Mouse (Mus musculus): ENCODE data around the gene Rpl3l. TPM values are rescaled to one million over a fixed set of nuclear protein-coding genes. Genes with fewer than 3 reads are reported as not detected.

Gene Rpl3l
- total and polyA plus RNA-seq, 2 experiments = 0.46 TPM; not detected in 1

- peaks cover 9% of the 10 kb centered on the region for H3K4me1 ChIP-seq (ENCODE audit: control insufficient read depth, insufficient read depth, low read length)
- H3K4me3 ChIP-seq (ENCODE audit: insufficient read depth, low read depth, low read length) = no peak overlapping the region
- no peaks in the 10 kb centered on the region; the same call in 1 of the 2 replicates for H3K79me2 ChIP-seq (ENCODE audit: control insufficient read depth, insufficient read depth, low read length)
- TF ChIP-seq POLR2A (IDR thresholded peaks at IDR 0.05; ENCODE audit: extremely low read depth, insufficient read depth, low read length) (no peak), CTCF (IDR thresholded peaks at IDR 0.05; ENCODE audit: low read depth, low read length) (no peak)
- H3K9ac ChIP-seq (ENCODE audit: low read depth, low read length) = no peak overlapping the region
- no peaks in the 10 kb centered on the region for H3K27me3 ChIP-seq (ENCODE audit: control insufficient read depth, insufficient read depth, low read length)
- H3K36me3 ChIP-seq (ENCODE audit: control insufficient read depth, insufficient read depth, low read length) = peaks cover 1% of the 10 kb centered on the region; the same call in 1 of the 2 replicates
- H3K27ac ChIP-seq (replicated peaks; ENCODE audit: insufficient read depth, low read depth, low read length) = no peak overlapping the region
- WGBS = 88% methylated on average over 1 of the region's 1 CpGs
- no peak for DNase-seq (ENCODE audit: extremely low read depth, low read depth, low spot score)
Measured at GRCm38 (mm10) chr17:24734513-24734912, 6.9 kb downstream of the Rpl3l start.

- Histone ChIP-seq H3K4me1 (ENCODE audit: control insufficient read depth, insufficient read depth, low read length) (peaks cover 14% of the 10 kb centered on the region), H3K79me2 (ENCODE audit: control insufficient read depth, insufficient read depth, low read length) (no peaks in the 10 kb centered on the region; the same call in 1 of the 2 replicates), H3K27me3 (ENCODE audit: control insufficient read depth, insufficient read depth, low read length) (no peaks in the 10 kb centered on the region), H3K9ac (ENCODE audit: low read depth, low read length) (no peak overlapping the region), H3K36me3 (ENCODE audit: control insufficient read depth, insufficient read depth, low read length) (peaks cover 6% of the 10 kb centered on the region; the same call in 1 of the 2 replicates), H3K27ac (replicated peaks; ENCODE audit: insufficient read depth, low read depth, low read length) (no peak overlapping the region; the same call in 1 of the 2 replicates), H3K4me3 (ENCODE audit: insufficient read depth, low read depth, low read length) (no peak overlapping the region)
- TF ChIP-seq POLR2A (IDR thresholded peaks at IDR 0.05; ENCODE audit: extremely low read depth, insufficient read depth, low read length) (no peak), CTCF (IDR thresholded peaks at IDR 0.05; ENCODE audit: low read depth, low read length) (no peak)
- WGBS = 83% methylated on average over 7 of the region's 7 CpGs
- DNase-seq (ENCODE audit: extremely low read depth, low read depth, low spot score) = no peak
Measured at GRCm38 (mm10) chr17:24735446-24735845, 7.8 kb downstream of the Rpl3l start.

GRCm38 (mm10) chr17:24736330-24737051 lies 8.9 kb downstream of the Rpl3l start, which contains the start of gene Msrb1:
TSS of gene Msrb1 (plus strand) at chr17:24736642.
- Histone ChIP-seq H3K9ac (ENCODE audit: low read depth, low read length) (peak within 1 kb of the TSS; percentile 93), H3K4me1 (ENCODE audit: control insufficient read depth, insufficient read depth, low read length) (peaks cover 22% of the 10 kb centered on the region), H3K4me3 (ENCODE audit: insufficient read depth, low read depth, low read length) (peak within 1 kb of the TSS; percentile 91), H3K27me3 (ENCODE audit: control insufficient read depth, insufficient read depth, low read length) (no peaks in the 10 kb centered on the region), H3K36me3 (ENCODE audit: control insufficient read depth, insufficient read depth, low read length) (peaks cover 13% of the 10 kb centered on the region; the same call in 1 of the 2 replicates), H3K79me2 (ENCODE audit: control insufficient read depth, insufficient read depth, low read length) (no peaks in the 10 kb centered on the region; the same call in 1 of the 2 replicates), H3K27ac (replicated peaks; ENCODE audit: insufficient read depth, low read depth, low read length) (peak within 1 kb of the TSS; percentile 99)
- TF ChIP-seq POLR2A (IDR thresholded peaks at IDR 0.05; ENCODE audit: extremely low read depth, insufficient read depth, low read length) (peak; percentile 99), CTCF (IDR thresholded peaks at IDR 0.05; ENCODE audit: low read depth, low read length) (no peak)
- WGBS = under 1% methylated on average over 29 of the region's 29 CpGs
- DNase-seq (ENCODE audit: extremely low read depth, low read depth, low spot score) = peak; percentile 98

GRCm38 (mm10) chr17:24737135-24737810 lies 9.7 kb downstream of the Rpl3l start:
- H3K27me3 ChIP-seq (ENCODE audit: control insufficient read depth, insufficient read depth, low read length) = no peaks in the 10 kb centered on the region
- peak; percentile 91 for DNase-seq (ENCODE audit: extremely low read depth, low read depth, low spot score)
- peak overlapping the region; percentile 99 for H3K27ac ChIP-seq (replicated peaks; ENCODE audit: insufficient read depth, low read depth, low read length)
- H3K4me1 ChIP-seq (ENCODE audit: control insufficient read depth, insufficient read depth, low read length) = peaks cover 25% of the 10 kb centered on the region
- peak overlapping the region; percentile 93 for H3K9ac ChIP-seq (ENCODE audit: low read depth, low read length)
- peaks cover 13% of the 10 kb centered on the region; the same call in 1 of the 2 replicates for H3K36me3 ChIP-seq (ENCODE audit: control insufficient read depth, insufficient read depth, low read length)
- TF ChIP-seq POLR2A (IDR thresholded peaks at IDR 0.05; ENCODE audit: extremely low read depth, insufficient read depth, low read length) (0 out of 2 replicates have a peak, but pooled peaks have one; percentile 6), CTCF (IDR thresholded peaks at IDR 0.05; ENCODE audit: low read depth, low read length) (no peak)
- no peaks in the 10 kb centered on the region; the same call in 1 of the 2 replicates for H3K79me2 ChIP-seq (ENCODE audit: control insufficient read depth, insufficient read depth, low read length)
- H3K4me3 ChIP-seq (ENCODE audit: insufficient read depth, low read depth, low read length) = peak overlapping the region; percentile 91
- 4% methylated on average over 8 of the region's 8 CpGs for WGBS

- H3K79me2 ChIP-seq (ENCODE audit: control insufficient read depth, insufficient read depth, low read length) = no peaks in the 10 kb centered on the region; the same call in 1 of the 2 replicates
- H3K9ac ChIP-seq (ENCODE audit: low read depth, low read length) = peak overlapping the region; percentile 93; the same call in 1 of the 2 replicates
- H3K27me3 ChIP-seq (ENCODE audit: control insufficient read depth, insufficient read depth, low read length) = no peaks in the 10 kb centered on the region
- TF ChIP-seq CTCF (IDR thresholded peaks at IDR 0.05; ENCODE audit: low read depth, low read length) (no peak), POLR2A (IDR thresholded peaks at IDR 0.05; ENCODE audit: extremely low read depth, insufficient read depth, low read length) (0 out of 2 replicates have a peak, but pooled peaks have one; percentile 30)
- peak overlapping the region; percentile 99 for H3K27ac ChIP-seq (replicated peaks; ENCODE audit: insufficient read depth, low read depth, low read length)
- H3K4me3 ChIP-seq (ENCODE audit: insufficient read depth, low read depth, low read length) = peak overlapping the region; percentile 91
- peak; percentile 92 for DNase-seq (ENCODE audit: extremely low read depth, low read depth, low spot score)
- H3K4me1 ChIP-seq (ENCODE audit: control insufficient read depth, insufficient read depth, low read length) = peaks cover 31% of the 10 kb centered on the region
- 38% methylated on average over 4 of the region's 4 CpGs for WGBS
- H3K36me3 ChIP-seq (ENCODE audit: control insufficient read depth, insufficient read depth, low read length) = peaks cover 14% of the 10 kb centered on the region; the same call in 1 of the 2 replicates
Measured at GRCm38 (mm10) chr17:24738238-24738637, 10.6 kb downstream of the Rpl3l start.
